Mouse (Mus musculus) leukemia stem cell, adult 10-12 weeks (primary cell): Measurements from ENCODE around the gene Olfr1022. TPM values are rescaled to one million over a fixed set of nuclear protein-coding genes. Genes with fewer than 3 reads are reported as not detected.

Experiments
- polyA plus RNA-seq: library from polyadenylated mRNA; stranded (reverse); fragments of >175 nt; gene quantifications from 2 replicates; pipeline ENCODE4 v1.2.3, GENCODE M21; 2012; ENCODE audit warnings: low replicate concordance

Olfr1022 gene
- polyA plus RNA-seq, result not detected in 2 replicates

GRCm38 (mm10) chr2:85868294-85868693 is at the start of gene Olfr1022:
Olfr1022 (plus strand) TSS chr2:85868594.

GRCm38 (mm10) chr2:85845383-85845782 is 23.0 kb upstream of the Olfr1022 start, which contains the start of gene Olfr1019:
Olfr1019 (minus strand) TSS chr2:85845483.

GRCm38 (mm10) chr2:85846730-85847129 is 21.7 kb upstream of the Olfr1022 start, which contains the start of gene Olfr1020:
Olfr1020 (plus strand) TSS chr2:85847030.

GRCm38 (mm10) chr2:85885340-85885739 is 16.9 kb downstream of the Olfr1022 start, which contains the start of gene Olfr1023:
Olfr1023 (plus strand) TSS chr2:85885640.

GRCm38 (mm10) chr2:85904952-85905351 is 36.6 kb downstream of the Olfr1022 start, which contains the start of gene Olfr1024:
Olfr1024 (minus strand) TSS chr2:85905052.

GRCm38 (mm10) chr2:85914893-85915292 is 46.5 kb downstream of the Olfr1022 start, which contains the start of gene Olfr1025-ps1:
Olfr1025-ps1 (plus strand) TSS chr2:85915193.

Other genes starting within 250 kb of the Olfr1022 start
- not detected in 2 replicates for gene Olfr1002, start 217.9 kb upstream of the Olfr1022 start, polyA plus RNA-seq
- not detected in 2 replicates for gene Olfr154, start 204.1 kb upstream of the Olfr1022 start, polyA plus RNA-seq
- gene Olfr1006, start 189.8 kb upstream of the Olfr1022 start, polyA plus RNA-seq, result not detected in 2 replicates
- gene Olfr1008, start 179.2 kb upstream of the Olfr1022 start, polyA plus RNA-seq, result not detected in 2 replicates
- 0.12 TPM in 1 of 2 replicates, not detected in the other for gene Olfr1009, start 153.2 kb upstream of the Olfr1022 start, polyA plus RNA-seq
- gene Olfr1012, start 105.8 kb upstream of the Olfr1022 start, polyA plus RNA-seq, result not detected in 2 replicates
- gene Olfr1013, start 101.5 kb upstream of the Olfr1022 start, polyA plus RNA-seq, result not detected in 2 replicates
- gene Olfr1014, start 95.9 kb upstream of the Olfr1022 start, polyA plus RNA-seq, result not detected in 2 replicates
- gene Olfr1015, start 86.6 kb upstream of the Olfr1022 start, polyA plus RNA-seq, result not detected in 2 replicates
- gene Olfr1016, start 66.0 kb upstream of the Olfr1022 start, polyA plus RNA-seq, result not detected in 2 replicates
- gene Olfr1018, start 50.1 kb upstream of the Olfr1022 start, polyA plus RNA-seq, result not detected in 2 replicates
- gene Olfr1019, start 23.1 kb upstream of the Olfr1022 start, polyA plus RNA-seq, result not detected in 2 replicates
- gene Olfr1020, start 21.6 kb upstream of the Olfr1022 start, polyA plus RNA-seq, result not detected in 2 replicates
- gene Olfr1023, start 17.0 kb downstream of the Olfr1022 start, polyA plus RNA-seq, result not detected in 2 replicates
- gene Olfr1024, start 36.5 kb downstream of the Olfr1022 start, polyA plus RNA-seq, result not detected in 2 replicates
- not detected in 2 replicates for gene Olfr1025-ps1, start 46.6 kb downstream of the Olfr1022 start, polyA plus RNA-seq
- not detected in 2 replicates for gene Olfr1026, start 53.0 kb downstream of the Olfr1022 start, polyA plus RNA-seq
- gene Olfr1028, start 81.8 kb downstream of the Olfr1022 start, polyA plus RNA-seq, result not detected in 2 replicates
- gene Olfr1029, start 105.3 kb downstream of the Olfr1022 start, polyA plus RNA-seq, result not detected in 2 replicates
- not detected in 2 replicates for gene Olfr1030, start 110.7 kb downstream of the Olfr1022 start, polyA plus RNA-seq
- gene Olfr1031, start 121.7 kb downstream of the Olfr1022 start, polyA plus RNA-seq, result not detected in 2 replicates
- not detected in 2 replicates for gene Olfr1032, start 136.9 kb downstream of the Olfr1022 start, polyA plus RNA-seq
- gene Olfr1033, start 152.0 kb downstream of the Olfr1022 start, polyA plus RNA-seq, result not detected in 2 replicates
- not detected in 2 replicates for gene Olfr1034, start 177.3 kb downstream of the Olfr1022 start, polyA plus RNA-seq
- gene Olfr1036, start 205.4 kb downstream of the Olfr1022 start, polyA plus RNA-seq, result not detected in 2 replicates
- not detected in 2 replicates for gene Olfr1037, start 218.8 kb downstream of the Olfr1022 start, polyA plus RNA-seq